Comparison of ENCODE assay signal across 9 mouse cellular contexts in genomic region chr8:78740936-78741335, GRCm38 (mm10).
DNase-seq lines count a peak whose midpoint lies in the region; ATAC-seq and TF ChIP-seq lines count a peak whose summit lies in the region.
"Had no signal": no experiment of that assay in that cellular context is flagged by ENCODE, and none has a peak within 500 bp of the region (broad histone marks: within the 10 kb centered on the region; RNA-seq: fewer than 3 reads in every experiment).

No protein-coding gene starts in this region.

- H3K4me1 ChIP-seq in kidney, embryonic 14.5 days (ENCODE audit: control insufficient read depth, insufficient read depth, low read length): peaks cover 13% of the 10 kb centered on the region
- H3K4me1 ChIP-seq in cortical plate, adult 2 months (ENCODE audit: control insufficient read depth, insufficient read depth, low read length): no peaks in the 10 kb centered on the region
- peaks cover 18% of the 10 kb centered on the region for H3K4me1 ChIP-seq in intestine, embryonic 16.5 days (ENCODE audit: control insufficient read depth, insufficient read depth, low read length)

- intact Hi-C loops in left cerebral cortex, postnatal 36 days (cut with DNase I): loop anchor here (2.0 to 5.0 kb wide), 3 partner anchors 89 to 679 kb away; no protein-coding TSS in a partner anchor

- no peak for TF ChIP-seq POLR2A in cortical plate, adult 2 months (IDR thresholded peaks at IDR 0.05; ENCODE audit: extremely low read depth, insufficient read depth, low read length)

- peak overlapping the region; percentile 87 for H3K27ac ChIP-seq in kidney, embryonic 14.5 days (ENCODE audit: low read depth, low read length)
- H3K27ac ChIP-seq in cortical plate, adult 2 months (ENCODE audit: insufficient read depth, low read length): peak overlapping the region; percentile 91
- H3K27ac ChIP-seq in intestine, embryonic 16.5 days (ENCODE audit: low read length): peak overlapping the region; percentile 88

- H3K27me3 ChIP-seq in kidney, embryonic 14.5 days (ENCODE audit: control insufficient read depth, insufficient read depth, low read length): no peaks in the 10 kb centered on the region
- no peaks in the 10 kb centered on the region for H3K27me3 ChIP-seq in intestine, embryonic 16.5 days (replicated peaks; ENCODE audit: control insufficient read depth, insufficient read depth, low read length)
- H3K27me3 ChIP-seq: liver, embryonic 15.5 days had no signal

- H3K9ac ChIP-seq in kidney, embryonic 14.5 days (ENCODE audit: low read depth, low read length): no peak overlapping the region
- H3K9ac ChIP-seq in intestine, embryonic 16.5 days (ENCODE audit: low read depth, low read length): no peak overlapping the region
- H3K9ac ChIP-seq: liver, embryonic 15.5 days had no signal

- no peak overlapping the region for H3K4me3 ChIP-seq in kidney, embryonic 14.5 days (ENCODE audit: low read length)
- no peak overlapping the region for H3K4me3 ChIP-seq in cortical plate, adult 2 months (ENCODE audit: insufficient read depth, low read length)
- H3K4me3 ChIP-seq in intestine, embryonic 16.5 days (ENCODE audit: low read length): no peak overlapping the region
- H3K4me3 ChIP-seq: liver, embryonic 15.5 days had no signal

- DNase-seq in kidney, postnatal 36 days: no peak
- DNase-seq in frontal cortex, postnatal 36 days (ENCODE audit: low spot score in 2 of 2): no peak
- no peak for DNase-seq in left cerebral cortex, postnatal 36 days (ENCODE audit: low spot score in 2 of 2)

- TF ChIP-seq CTCF in cortical plate, adult 2 months (IDR thresholded peaks at IDR 0.05; ENCODE audit: extremely low read depth, insufficient read depth, low read length): no peak

- 31% methylated on average over 6 of the region's 6 CpGs for WGBS in kidney, embryonic 14.5 days
- 34% methylated on average over 6 of the region's 6 CpGs for WGBS in intestine, embryonic 16.5 days

- no peak overlapping the region for H3K4me2 ChIP-seq in kidney, embryonic 14.5 days (replicated peaks; ENCODE audit: low read depth, low read length)
- no peak overlapping the region for H3K4me2 ChIP-seq in intestine, embryonic 16.5 days (ENCODE audit: low read depth, low read length)
- H3K4me2 ChIP-seq: liver, embryonic 15.5 days had no signal

- H3K9me3 ChIP-seq in kidney, embryonic 14.5 days (ENCODE audit: control insufficient read depth, low read length): no peaks in the 10 kb centered on the region
- no peaks in the 10 kb centered on the region for H3K9me3 ChIP-seq in intestine, embryonic 16.5 days (ENCODE audit: control insufficient read depth, low read length)
- H3K9me3 ChIP-seq: liver, embryonic 15.5 days had no signal

- no peak for ATAC-seq in kidney, embryonic 14.5 days (ENCODE audit: low FRiP score, low TSS enrichment)
- peak; percentile 43 for ATAC-seq in granulocyte monocyte progenitor cell, adult 5-6 weeks (replicated peaks; ENCODE audit: poor library complexity, severe bottlenecking)
- no peak for ATAC-seq in intestine, embryonic 16.5 days
- ATAC-seq in cerebellum, adult (ENCODE audit: insufficient number of reproducible peaks, low FRiP score, low TSS enrichment): no peak

- no peaks in the 10 kb centered on the region for H3K36me3 ChIP-seq in kidney, embryonic 14.5 days (ENCODE audit: control insufficient read depth, insufficient read depth, low read length)
- H3K36me3 ChIP-seq in intestine, embryonic 16.5 days (ENCODE audit: control insufficient read depth, insufficient read depth, low read length): no peaks in the 10 kb centered on the region
- H3K36me3 ChIP-seq: liver, embryonic 15.5 days had no signal
